Mouse (Mus musculus): Measurements from ENCODE around the gene Gm20479. TPM values are rescaled to one million over a fixed set of nuclear protein-coding genes. Genes with fewer than 3 reads are reported as not detected.

Gene Gm20479
- 7.5 to 14.1 TPM (median 9.1 TPM) in 3 of 4 replicates, not detected in the other for total RNA-seq (2023)

DNA sequence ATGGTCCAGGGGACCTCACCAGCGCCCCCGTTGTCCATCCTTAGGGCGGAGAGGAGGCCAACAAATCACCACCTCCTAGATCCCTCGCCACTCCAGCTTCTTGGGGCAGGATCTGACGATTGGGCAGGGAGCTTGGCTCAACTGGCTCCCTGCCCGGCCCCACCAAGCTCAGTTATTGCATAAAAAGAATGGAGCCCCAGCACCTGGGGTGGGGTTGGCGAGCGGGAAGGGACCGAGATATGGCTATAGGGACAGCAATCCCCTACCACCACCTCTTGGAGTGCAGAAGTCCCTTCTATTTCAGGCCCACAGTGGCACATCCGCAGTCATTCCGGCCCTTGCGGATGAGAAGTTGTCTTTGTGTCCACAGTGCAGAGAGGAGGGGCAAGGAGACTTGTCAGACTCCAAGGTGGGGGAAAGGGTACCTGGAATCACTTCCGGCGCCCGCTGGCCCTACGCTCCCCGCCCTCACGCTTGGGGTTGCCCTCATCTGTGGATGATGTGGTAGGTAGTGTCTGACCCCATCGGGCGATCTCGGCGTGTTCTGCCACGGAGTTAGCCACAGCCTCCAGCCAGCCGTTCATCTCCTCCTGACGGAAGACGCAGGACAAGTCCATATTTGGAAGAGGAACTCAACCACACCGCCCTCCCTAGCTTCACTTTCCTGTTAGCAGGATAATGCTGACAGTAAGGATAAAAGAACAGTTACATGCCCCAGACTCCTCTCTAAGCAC lies at the start of gene Gm20479:
TSS of gene Gm20479 (minus strand) at position 559 of the 734 bp plus-strand sequence.

DNA sequence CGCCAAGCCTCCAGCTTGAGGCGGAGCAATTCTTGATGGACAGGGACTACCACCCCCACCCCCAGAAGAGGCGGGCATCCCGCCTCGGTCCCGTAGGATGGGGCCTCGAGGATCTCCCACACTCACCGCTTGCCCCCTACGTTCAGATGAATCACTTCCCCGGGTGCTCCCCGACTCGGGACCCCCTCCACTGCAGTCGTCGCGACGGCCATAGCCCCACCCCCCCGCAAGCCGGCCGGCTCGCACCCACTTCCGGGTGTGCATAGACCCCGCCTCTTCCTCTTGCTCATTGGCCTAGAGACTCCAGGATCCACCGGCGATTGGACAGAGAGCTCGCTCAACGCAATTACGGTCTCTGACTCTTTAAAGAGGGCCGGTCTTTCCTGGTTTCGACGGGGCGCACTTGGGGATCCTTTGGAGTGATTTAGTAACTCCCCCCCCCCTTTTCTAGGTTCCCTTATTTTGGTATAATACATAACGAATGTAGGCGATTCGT lies 1.4 kb downstream of the Gm20479 start, which contains the start of gene Shkbp1:
TSS of gene Shkbp1 (minus strand) at position 275 of the 496 bp plus-strand sequence.

DNA sequence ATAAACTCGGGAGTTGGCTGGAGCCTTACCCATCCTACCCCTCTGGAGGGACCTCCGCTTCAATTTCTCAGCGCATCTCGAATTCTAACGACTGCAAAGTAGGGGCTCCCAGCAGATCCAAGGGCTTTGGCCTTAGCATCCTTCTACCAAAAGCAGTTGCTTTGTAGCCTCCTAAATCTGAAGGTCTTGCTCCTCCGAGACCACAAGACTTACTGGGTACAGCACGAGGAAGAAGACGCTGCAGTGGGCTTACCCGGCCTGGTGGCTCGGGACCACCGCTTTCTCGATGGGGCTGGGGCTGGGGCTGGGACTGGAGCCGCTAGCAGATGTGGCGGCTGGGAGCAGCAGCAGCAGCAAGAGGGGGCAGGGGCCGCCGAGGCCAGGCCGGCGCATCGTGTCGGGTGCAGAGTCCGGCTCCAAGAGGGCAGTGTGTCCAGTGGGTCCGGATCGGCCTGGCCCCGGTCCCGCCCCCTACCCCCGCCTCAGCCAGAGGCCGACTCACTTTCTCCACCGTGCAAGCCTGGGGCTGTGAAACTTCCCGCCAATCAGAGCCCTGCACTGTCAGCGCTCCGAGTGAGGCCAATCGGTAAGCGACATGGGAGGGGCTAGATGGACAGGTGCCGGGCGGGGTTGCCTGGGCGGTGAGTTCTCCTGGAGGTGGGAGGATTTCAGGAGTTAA lies 19.9 kb downstream of the Gm20479 start, which contains the start of gene Ltbp4:
TSS of gene Ltbp4 (minus strand) at position 518 of the 679 bp plus-strand sequence.

Other genes starting within 250 kb of the Gm20479 start
- gene Cyp2f2, start 237.5 kb downstream of the Gm20479 start, total RNA-seq (2023) = not detected in 4 replicates
- not detected in 4 replicates for gene Cyp2t4, start 203.7 kb downstream of the Gm20479 start, total RNA-seq (2023)
- 177 to 204 TPM (median 188 TPM) in 4 replicates for gene Egln2, start 190.6 kb downstream of the Gm20479 start, total RNA-seq (2023)
- 147 to 182 TPM (median 171 TPM) in 4 replicates for gene Rab4b, start 178.5 kb downstream of the Gm20479 start, total RNA-seq (2023)
- not detected in 4 replicates for gene Gm21983, start 176.3 kb downstream of the Gm20479 start, total RNA-seq (2023)
- 1.1 to 3.3 TPM (median 1.2 TPM) in 3 of 4 replicates, not detected in the other for gene Mia, start 176.3 kb downstream of the Gm20479 start, total RNA-seq (2023)
- gene BC024978, start 161.6 kb downstream of the Gm20479 start, total RNA-seq (2023) = 11.5 to 19.8 TPM (median 17.1 TPM) in 4 replicates
- gene Snrpa, start 161.1 kb downstream of the Gm20479 start, total RNA-seq (2023) = 112 to 116 TPM (median 114 TPM) in 4 replicates
- 18.8 to 22.0 TPM (median 20.4 TPM) in 4 replicates for gene Itpkc, start 128.8 kb downstream of the Gm20479 start, total RNA-seq (2023)
- 24.1 to 29.2 TPM (median 27.8 TPM) in 4 replicates for gene Coq8b, start 124.4 kb downstream of the Gm20479 start, total RNA-seq (2023)
- 1.4 to 2.6 TPM (median 2.1 TPM) in 4 replicates for gene Numbl, start 99.0 kb downstream of the Gm20479 start, total RNA-seq (2023)
- 0.83 to 1.2 TPM (median 1.0 TPM) in 4 replicates for gene Ltbp4, start 19.7 kb downstream of the Gm20479 start, total RNA-seq (2023)
- gene Shkbp1, start 1.4 kb downstream of the Gm20479 start, total RNA-seq (2023) = 85.2 to 97.4 TPM (median 91.1 TPM) in 4 replicates
- 0.18 to 0.29 TPM (median 0.28 TPM) in 3 of 4 replicates, not detected in the other for gene Sptbn4, start 90.3 kb upstream of the Gm20479 start, total RNA-seq (2023)
- gene Blvrb, start 90.6 kb upstream of the Gm20479 start, total RNA-seq (2023) = 68.1 to 75.9 TPM (median 70.4 TPM) in 4 replicates
- gene Sertad3, start 116.3 kb upstream of the Gm20479 start, total RNA-seq (2023) = 12.7 to 16.7 TPM (median 15.1 TPM) in 4 replicates
- 32.1 to 39.2 TPM (median 35.5 TPM) in 4 replicates for gene Sertad1, start 129.5 kb upstream of the Gm20479 start, total RNA-seq (2023)
- gene Prx, start 141.9 kb upstream of the Gm20479 start, total RNA-seq (2023) = 0.18 to 0.44 TPM (median 0.29 TPM) in 3 of 4 replicates, not detected in the other
- gene Hipk4, start 165.8 kb upstream of the Gm20479 start, total RNA-seq (2023) = not detected in 4 replicates
- gene Pld3, start 195.8 kb upstream of the Gm20479 start, total RNA-seq (2023) = 64.7 to 72.8 TPM (median 66.9 TPM) in 4 replicates
- 22.1 to 29.3 TPM (median 26.5 TPM) in 4 replicates for gene 2310022A10Rik, start 195.8 kb upstream of the Gm20479 start, total RNA-seq (2023)
- 95.6 to 114 TPM (median 104 TPM) in 4 replicates for gene Akt2, start 234.1 kb upstream of the Gm20479 start, total RNA-seq (2023)

Measured in B cell, adult 62 days (primary cell).